29 mouse cellular contexts compared by ENCODE assay signal in genomic region chr2:163146481-163146880, GRCm38 (mm10). TPM values are rescaled to one million over a fixed set of nuclear protein-coding genes. Genes with fewer than 3 reads are reported as not detected.
DNase-seq lines count a peak whose midpoint lies in the region; ATAC-seq and TF ChIP-seq lines count a peak whose summit lies in the region.
"Had no signal": no experiment of that assay in that cellular context is flagged by ENCODE, and none has a peak within 500 bp of the region (broad histone marks: within the 10 kb centered on the region; RNA-seq: fewer than 3 reads in every experiment).

No protein-coding gene starts in this region.

- no peaks in the 10 kb centered on the region for H3K4me1 ChIP-seq in intestine, postnatal 0 days (replicated peaks; ENCODE audit: control insufficient read depth, insufficient read depth, low read length)
- no peaks in the 10 kb centered on the region for H3K4me1 ChIP-seq in intestine, embryonic 15.5 days (replicated peaks)
- no peaks in the 10 kb centered on the region for H3K4me1 ChIP-seq in lung, embryonic 14.5 days (ENCODE audit: insufficient read depth)
- H3K4me1 ChIP-seq in ES-Bruce4 (ENCODE audit: control insufficient read depth, insufficient read depth, low read length) (no peaks in the 10 kb centered on the region), ES-E14 (ENCODE audit: control insufficient read depth in 2 of 2, insufficient read depth in 2 of 2, low read length in 2 of 2, poor library complexity in 1 of 2) (no peaks in the 10 kb centered on the region)
- H3K4me1 ChIP-seq: embryonic facial prominence, embryonic 15.5 days; limb, embryonic 10.5 days; liver, embryonic 13.5 days had no signal

- in situ Hi-C loops in ES-E14 (cut with MboI; ENCODE audit: low sequenced_read_pairs in 2 of 2, unreplicated experiment in 2 of 2): no loop called here

- no peaks in the 10 kb centered on the region for H3K27me3 ChIP-seq in intestine, postnatal 0 days (replicated peaks; ENCODE audit: control insufficient read depth, insufficient read depth, low read length)
- H3K27me3 ChIP-seq in intestine, embryonic 15.5 days (replicated peaks): no peaks in the 10 kb centered on the region
- no peaks in the 10 kb centered on the region for H3K27me3 ChIP-seq in lung, embryonic 14.5 days (ENCODE audit: insufficient read depth, low read length)
- no peaks in the 10 kb centered on the region for H3K27me3 ChIP-seq in ES-Bruce4 (ENCODE audit: control insufficient read depth, insufficient read depth, low read length, poor library complexity, severe bottlenecking)
- H3K27me3 ChIP-seq: liver, embryonic 13.5 days had no signal

- no peak overlapping the region for H3K9ac ChIP-seq in intestine, postnatal 0 days (ENCODE audit: low read depth, low read length)
- no peak overlapping the region for H3K9ac ChIP-seq in intestine, embryonic 15.5 days
- no peak overlapping the region for H3K9ac ChIP-seq in lung, embryonic 14.5 days
- H3K9ac ChIP-seq in ES-Bruce4 (ENCODE audit: low read depth, poor library complexity, severe bottlenecking) (no peak overlapping the region), ES-E14 (ENCODE audit: insufficient read depth, low read depth, low read length, poor library complexity, severe bottlenecking) (no peak overlapping the region)
- H3K9ac ChIP-seq: embryonic facial prominence, embryonic 15.5 days; hindbrain, embryonic 14.5 days; liver, embryonic 13.5 days; midbrain, embryonic 12.5 days had no signal

- TF ChIP-seq CTCF in intestine, postnatal 0 days (IDR thresholded peaks at IDR 0.05; ENCODE audit: low read depth): peak; percentile 25; the same call in 1 of the 2 replicates
- peak; percentile 29 for TF ChIP-seq CTCF in lung, embryonic 14.5 days (IDR thresholded peaks at IDR 0.05; ENCODE audit: low read depth)
- TF ChIP-seq CTCF in ES-Bruce4 (IDR thresholded peaks at IDR 0.05; ENCODE audit: low read depth, low read length): peak; percentile 18

- no peaks in the 10 kb centered on the region for H3K9me3 ChIP-seq in intestine, postnatal 0 days (ENCODE audit: control insufficient read depth)
- H3K9me3 ChIP-seq in intestine, embryonic 15.5 days: no peaks in the 10 kb centered on the region
- no peaks in the 10 kb centered on the region for H3K9me3 ChIP-seq in lung, embryonic 14.5 days (ENCODE audit: low read depth, low read length)
- H3K9me3 ChIP-seq in ES-Bruce4 (replicated peaks; ENCODE audit: control insufficient read depth, insufficient read depth, low read length, poor library complexity, severe bottlenecking): no peaks in the 10 kb centered on the region
- H3K9me3 ChIP-seq in ES-E14 (ENCODE audit: control insufficient read depth, insufficient read depth, low read depth, low read length): no peaks in the 10 kb centered on the region
- H3K9me3 ChIP-seq: embryonic facial prominence, embryonic 15.5 days; limb, embryonic 10.5 days; liver, embryonic 13.5 days; midbrain, embryonic 12.5 days had no signal

- ATAC-seq in intestine, postnatal 0 days: no peak
- no peak for ATAC-seq in intestine, embryonic 15.5 days
- ATAC-seq in lung, embryonic 14.5 days (ENCODE audit: insufficient read depth): no peak
- ATAC-seq: forebrain, embryonic 14.5 days had no signal

- TF ChIP-seq POLR2A in ES-Bruce4 (IDR thresholded peaks at IDR 0.05; ENCODE audit: insufficient read depth, low read length): no peak

- no peak for TF ChIP-seq EP300 in ES-Bruce4 (IDR thresholded peaks at IDR 0.05; ENCODE audit: insufficient read depth, low read depth, low read length)

- H3K4me2 ChIP-seq in intestine, postnatal 0 days (replicated peaks; ENCODE audit: low read depth): no peak overlapping the region
- no peak overlapping the region for H3K4me2 ChIP-seq in intestine, embryonic 15.5 days (replicated peaks)
- H3K4me2 ChIP-seq in lung, embryonic 14.5 days: no peak overlapping the region
- H3K4me2 ChIP-seq: embryonic facial prominence, embryonic 15.5 days; hindbrain, embryonic 14.5 days; liver, embryonic 13.5 days; midbrain, embryonic 12.5 days had no signal

- H3K36me3 ChIP-seq in intestine, postnatal 0 days (ENCODE audit: control insufficient read depth, insufficient read depth): no peaks in the 10 kb centered on the region
- H3K36me3 ChIP-seq in intestine, embryonic 15.5 days: no peaks in the 10 kb centered on the region
- no peaks in the 10 kb centered on the region for H3K36me3 ChIP-seq in lung, embryonic 14.5 days (ENCODE audit: insufficient read depth)
- no peaks in the 10 kb centered on the region for H3K36me3 ChIP-seq in ES-Bruce4 (ENCODE audit: control insufficient read depth, insufficient read depth, low read length, poor library complexity, severe bottlenecking)
- H3K36me3 ChIP-seq in ES-E14 (ENCODE audit: control insufficient read depth, insufficient read depth, low read length, poor library complexity, severe bottlenecking): no peaks in the 10 kb centered on the region
- H3K36me3 ChIP-seq: embryonic facial prominence, embryonic 15.5 days; limb, embryonic 10.5 days; liver, embryonic 13.5 days; midbrain, embryonic 12.5 days had no signal

- no peak for DNase-seq in lung, embryonic 14.5 days
- DNase-seq in lung, postnatal 4 days: no peak
- peak; percentile 39 for DNase-seq in ES-E14 (ENCODE audit: low read depth, low spot score)
- no peak for DNase-seq in gastrocnemius, postnatal 10 days
- no peak for DNase-seq in kidney, adult 8-10 months
- DNase-seq: adrenal gland, postnatal 10 days; cerebellum, adult 9-10 months; gastrocnemius, postnatal 14 days; heart, postnatal 36 days; liver, embryonic 13.5 days; thymus, postnatal 14 days had no signal

- no peak overlapping the region for H3K27ac ChIP-seq in intestine, postnatal 0 days (ENCODE audit: low read depth, low read length)
- no peak overlapping the region for H3K27ac ChIP-seq in intestine, embryonic 15.5 days
- no peak overlapping the region for H3K27ac ChIP-seq in lung, embryonic 14.5 days (ENCODE audit: low read depth)
- H3K27ac ChIP-seq in ES-Bruce4 (ENCODE audit: insufficient read depth, low read length): no peak overlapping the region
- H3K27ac ChIP-seq in ES-E14 (ENCODE audit: insufficient read depth, low read depth, low read length, poor library complexity, severe bottlenecking): no peak overlapping the region
- H3K27ac ChIP-seq: embryonic facial prominence, embryonic 15.5 days; hindbrain, embryonic 14.5 days; limb, embryonic 10.5 days; liver, embryonic 13.5 days; midbrain, embryonic 12.5 days had no signal

- no peak overlapping the region for H3K4me3 ChIP-seq in intestine, postnatal 0 days (ENCODE audit: low read depth, low read length)
- no peak overlapping the region for H3K4me3 ChIP-seq in intestine, embryonic 15.5 days (replicated peaks)
- H3K4me3 ChIP-seq in lung, embryonic 14.5 days (ENCODE audit: low read depth, low read length): no peak overlapping the region
- no peak overlapping the region for H3K4me3 ChIP-seq in ES-Bruce4 (ENCODE audit: low read depth, low read length)
- no peak overlapping the region for H3K4me3 ChIP-seq in ES-E14 (ENCODE audit: insufficient read depth in 1 of 2, low read depth in 1 of 2, low read length in 2 of 2, poor library complexity in 1 of 2, severe bottlenecking in 1 of 2)
- H3K4me3 ChIP-seq: embryonic facial prominence, embryonic 15.5 days; limb, embryonic 10.5 days; liver, embryonic 13.5 days; midbrain, embryonic 12.5 days had no signal

- 78% methylated on average over 4 of the region's 4 CpGs for WGBS in intestine, postnatal 0 days
- WGBS in intestine, embryonic 15.5 days: 86% methylated on average over 4 of the region's 4 CpGs
- 78% methylated on average over 4 of the region's 4 CpGs for WGBS in lung, embryonic 14.5 days

TF ChIP-seq in ES-E14, 5 proteins besides CTCF, POLR2A, EP300 and RAD21:
- no peak for TF ChIP-seq ZNF384 (IDR thresholded peaks at IDR 0.05; ENCODE audit: low read depth, low read length)
- TF ChIP-seq ZC3H11A (IDR thresholded peaks at IDR 0.05; ENCODE audit: borderline replicate concordance, low read depth, low read length): no peak
- TF ChIP-seq CHD2 (IDR thresholded peaks at IDR 0.05; ENCODE audit: low read depth, low read length): no peak
- TF ChIP-seq MAFK (IDR thresholded peaks at IDR 0.05; ENCODE audit: insufficient read depth, low read depth, low read length): no peak
- TF ChIP-seq HCFC1 (IDR thresholded peaks at IDR 0.05; ENCODE audit: borderline replicate concordance, insufficient read depth, low read length): no peak

RNA-seq across cellular contexts. Expression of gene Tox2, which starts 56.4 kb away (rescaled TPM):
- 2.0 and 3.3 TPM in 2 replicates for polyA plus RNA-seq in intestine, postnatal 0 days (2015; fragmentation: Nextera tagmentation; extraction: Ambion mirVana)
- polyA plus RNA-seq in intestine, embryonic 15.5 days (2015; fragmentation: Nextera tagmentation; extraction: Ambion mirVana): 5.0 and 6.1 TPM in 2 replicates
- 4.3 and 4.6 TPM in 2 replicates for polyA plus RNA-seq in lung, embryonic 14.5 days (2014; fragmentation: Nextera tagmentation; extraction: Ambion mirVana)
- polyA plus RNA-seq in ES-Bruce4 (2011; ENCODE audit: insufficient read depth, insufficient read length, low read depth, missing spikeins): 0.28 and 0.56 TPM in 2 replicates
- 0.26 and 0.36 TPM in 2 replicates for total RNA-seq in ES-E14 (2012; rRNA removed)
- 1 to 10 TPM in 1 of 2 experiments, under 1 TPM in 1; 0.42 to 1.6 TPM for total RNA-seq in gastrocnemius, postnatal 10 days (2021)
- total RNA-seq: MEL; monocyte, adult 5-6 weeks; neutrophil, adult 5-6 weeks had no signal

RNA-seq across cellular contexts. Expression of gene Gtsf1l, which starts 58.8 kb away (rescaled TPM):
- not detected in 2 replicates for polyA plus RNA-seq in intestine, postnatal 0 days (2015; fragmentation: Nextera tagmentation; extraction: Ambion mirVana)
- polyA plus RNA-seq in intestine, embryonic 15.5 days (2015; fragmentation: Nextera tagmentation; extraction: Ambion mirVana): not detected in 2 replicates
- polyA plus RNA-seq in lung, embryonic 14.5 days (2014; fragmentation: Nextera tagmentation; extraction: Ambion mirVana): not detected in 2 replicates
- polyA plus RNA-seq in ES-Bruce4 (2011; ENCODE audit: insufficient read depth, insufficient read length, low read depth, missing spikeins): 34.9 and 36.3 TPM in 2 replicates
- total RNA-seq in ES-E14 (2012; rRNA removed): 25.7 and 30.8 TPM in 2 replicates
- not detected for total RNA-seq in gastrocnemius, postnatal 10 days (2021)
- total RNA-seq: adrenal gland, postnatal 10 days; gastrocnemius, postnatal 14 days; heart, adult 8-10 months; heart, postnatal 36 days; layer of hippocampus, postnatal 10 days; MEL; monocyte, adult 5-6 weeks; neutrophil, adult 5-6 weeks had no signal
- polyA plus RNA-seq: heart, embryonic 14.5 days; intestine, embryonic 14.5 days; kidney, embryonic 14.5 days; limb, embryonic 10.5 days; liver, embryonic 13.5 days; midbrain, embryonic 12.5 days; small intestine, adult 2 months; stomach, embryonic 16.5 days had no signal

Comparison
In these comparisons a context has a peak if more than half of its experiments do, and no peak if none do; other contexts are left out.
1. RNA of gene Gtsf1l, which starts 58.8 kb away (polyA plus RNA-seq): 34.9 to 36.3 TPM in ES-Bruce4; not detected in intestine, postnatal 0 days, not detected in intestine, embryonic 15.5 days and not detected in lung, embryonic 14.5 days; every median in the first group is over 10 times any median in the second.
2. Peak in every context shown above with its lines, with median percentiles within 50 percentile points of each other: CTCF ChIP-seq.